Mouse (Mus musculus): ENCODE results near the gene Map1s.

DNA sequence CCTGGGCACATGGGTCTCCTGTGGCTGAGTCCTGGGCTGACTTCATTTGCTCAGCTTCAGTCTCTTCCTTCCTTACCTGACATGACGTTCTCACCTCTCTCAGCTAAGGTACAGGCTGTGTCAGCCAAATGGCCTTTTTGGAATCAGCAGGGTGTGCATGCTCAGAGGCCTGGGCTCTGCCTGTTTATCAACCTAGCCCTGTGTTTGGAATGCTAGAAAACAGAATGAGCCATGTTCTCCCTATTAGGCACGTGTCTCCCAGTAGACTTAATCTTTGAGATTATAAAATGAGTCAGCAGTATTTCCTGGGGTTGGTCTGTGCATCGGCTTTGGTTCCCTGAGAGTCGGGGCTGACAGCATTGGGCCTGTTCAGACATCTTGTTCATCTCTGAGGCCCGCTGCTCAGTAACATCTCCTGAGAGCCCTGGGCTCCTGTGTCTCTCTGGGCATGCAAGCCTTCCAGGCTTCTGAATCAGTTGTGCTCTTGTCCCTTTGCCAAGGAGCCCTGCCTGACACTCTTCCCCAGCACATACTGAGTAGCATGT, 23.1 kb downstream of the Map1s start:
- no peak for TF ChIP-seq CTCF (IDR thresholded peaks at IDR 0.05; ENCODE audit: low read depth, low read length)
- no peak for TF ChIP-seq POLR2A (IDR thresholded peaks at IDR 0.05; ENCODE audit: borderline replicate concordance, low read depth, low read length)
